Mouse (Mus musculus): ENCODE measurements around the gene Mrpl3. TPM values are rescaled to one million over a fixed set of nuclear protein-coding genes. Genes with fewer than 3 reads are reported as not detected.
"Not testable (repeated sequence)": the region's sequence is repeated elsewhere in the genome, so short reads cannot be mapped to it uniquely, and the experiment has no call there.

Gene Mrpl3
- polyA plus RNA-seq, 1 experiment from 2014 or later = 109 TPM

DNA sequence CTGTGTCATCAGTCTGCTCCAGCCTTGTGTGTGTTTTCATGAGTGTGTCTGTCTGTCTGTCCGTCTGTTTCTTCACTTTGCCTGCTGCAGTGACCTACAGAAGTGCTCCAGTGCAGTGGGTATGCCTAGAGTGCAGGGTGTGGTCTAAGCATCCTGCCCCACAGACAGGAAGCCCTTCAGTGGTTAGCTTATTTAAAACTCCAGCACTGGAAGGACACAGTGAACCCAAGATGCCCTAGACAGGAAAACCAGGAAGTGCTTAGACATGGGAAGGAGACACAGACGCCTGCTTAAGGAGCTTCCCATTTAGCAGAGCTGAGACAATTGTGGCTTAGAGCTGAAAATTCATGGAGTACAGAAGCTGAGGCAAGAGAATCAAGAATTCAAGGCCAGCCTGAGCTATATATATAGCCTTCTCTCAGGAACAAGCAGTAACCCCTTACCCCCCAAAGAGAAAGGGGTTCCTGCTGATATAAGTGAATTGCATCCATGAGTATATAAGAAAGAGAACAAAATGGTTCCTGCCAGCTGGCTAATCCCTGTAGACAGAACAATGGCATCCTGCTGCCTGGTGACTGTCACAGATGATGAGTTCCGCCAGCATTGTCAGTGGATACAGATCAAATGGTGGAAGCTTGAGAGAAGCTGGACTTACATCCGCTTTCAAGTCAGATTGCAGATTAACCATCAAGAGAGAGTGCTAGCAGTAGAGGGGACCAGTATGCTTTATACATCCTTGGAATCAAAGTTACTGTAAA is 20.1 kb downstream of the Mrpl3 start:
- H3K4me1 ChIP-seq = no peaks in the 10 kb centered on the region
- H3K36me3 ChIP-seq = peaks cover 91% of the 10 kb centered on the region
- H3K4me3 ChIP-seq = no peak overlapping the region
- no peaks in the 10 kb centered on the region for H3K9me3 ChIP-seq (replicated peaks)
- 88% methylated on average over 4 of the region's 4 CpGs for WGBS
- no peaks in the 10 kb centered on the region for H3K27me3 ChIP-seq (ENCODE audit: low read depth, poor library complexity, severe bottlenecking)
- H3K27ac ChIP-seq = no peak overlapping the region
- no peak for DNase-seq (ENCODE audit: low spot score)

DNA sequence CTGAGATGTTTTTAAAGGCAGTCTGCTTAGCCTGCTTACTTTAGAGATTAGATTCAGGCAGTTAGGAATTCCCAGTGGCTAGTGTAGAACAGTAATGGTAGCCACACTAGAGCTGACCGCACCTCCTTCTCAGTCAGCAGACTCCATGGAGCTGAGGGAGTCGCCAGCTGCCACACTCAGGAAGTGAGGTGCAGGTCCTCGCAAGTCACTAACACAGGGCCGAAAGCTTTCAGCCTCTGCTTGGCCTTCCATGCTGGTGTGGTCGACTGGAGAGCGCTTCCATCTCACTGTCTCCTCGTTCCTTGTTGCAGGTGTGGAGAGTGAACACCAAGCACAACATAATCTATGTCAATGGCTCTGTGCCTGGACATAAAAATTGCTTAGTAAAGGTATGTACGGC is 21.8 kb downstream of the Mrpl3 start:
- DNase-seq (ENCODE audit: low spot score) = no peak
- H3K9me3 ChIP-seq (replicated peaks) = no peaks in the 10 kb centered on the region
- WGBS = 93% methylated on average over 8 of the region's 8 CpGs
- no peaks in the 10 kb centered on the region for H3K27me3 ChIP-seq (ENCODE audit: low read depth, poor library complexity, severe bottlenecking)
- no peaks in the 10 kb centered on the region for H3K4me1 ChIP-seq
- H3K4me3 ChIP-seq = no peak overlapping the region
- H3K36me3 ChIP-seq = peaks cover 78% of the 10 kb centered on the region
- no peak overlapping the region for H3K27ac ChIP-seq

DNA sequence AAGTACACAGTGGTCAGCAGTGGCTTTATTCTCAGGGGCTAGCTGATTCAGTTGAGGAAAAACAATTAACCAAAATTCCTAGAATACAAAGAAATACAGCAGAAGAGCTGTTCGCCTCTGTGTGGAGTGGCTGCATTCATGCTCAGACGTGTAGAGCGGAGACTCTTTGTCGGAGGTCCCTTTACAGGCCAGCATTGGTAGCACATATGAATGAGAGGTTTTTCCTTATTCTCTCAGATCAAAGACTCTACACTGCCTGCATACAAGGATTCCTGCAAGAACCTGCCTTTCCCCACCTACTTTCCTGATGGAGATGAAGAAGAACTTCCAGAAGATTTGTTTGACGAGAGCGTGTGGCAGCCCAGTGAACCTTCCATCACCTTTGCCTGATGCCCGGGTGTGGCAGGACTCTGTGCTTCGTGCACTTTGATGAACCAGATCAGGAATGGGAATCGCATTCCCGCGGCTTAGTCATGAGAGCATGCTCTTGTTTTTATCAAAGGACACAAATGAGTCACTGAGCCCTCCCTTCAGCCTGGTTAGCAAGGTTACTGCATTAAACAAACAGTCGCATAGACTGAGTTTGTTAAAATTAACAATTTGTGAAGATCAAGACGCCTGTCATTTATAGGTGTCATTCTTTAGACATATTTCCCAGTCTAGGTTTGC is 23.9 kb downstream of the Mrpl3 start:
- Histone ChIP-seq H3K36me3 (peaks cover 60% of the 10 kb centered on the region), H3K4me1 (no peaks in the 10 kb centered on the region), H3K4me3 (no peak overlapping the region), H3K27ac (no peak overlapping the region), H3K9me3 (replicated peaks) (no peaks in the 10 kb centered on the region), H3K27me3 (ENCODE audit: low read depth, poor library complexity, severe bottlenecking) (no peaks in the 10 kb centered on the region)
- no peak for DNase-seq (ENCODE audit: low spot score)
- 96% methylated on average over 13 of the region's 13 CpGs for WGBS

DNA sequence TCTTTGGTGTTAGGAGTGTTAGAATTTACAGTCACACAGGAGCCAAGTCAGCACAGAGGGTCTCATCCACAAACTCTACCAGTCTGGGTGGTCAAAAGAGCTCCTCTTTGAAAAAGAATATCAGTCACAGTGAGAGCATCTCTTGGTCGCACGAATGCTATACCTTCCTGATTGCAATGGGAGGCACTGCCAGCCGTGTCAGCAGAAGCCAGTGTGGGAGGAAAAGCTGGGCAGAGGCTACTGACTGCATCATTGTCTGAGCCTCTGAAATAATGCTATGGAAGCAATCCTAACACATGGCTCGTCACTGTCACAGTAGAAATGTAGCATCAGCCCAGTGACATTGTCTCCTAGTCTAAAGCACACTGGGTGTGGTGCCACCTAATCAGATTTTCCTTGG is 25.4 kb downstream of the Mrpl3 start:
- WGBS = 95% methylated on average over 4 of the region's 4 CpGs
- Histone ChIP-seq H3K27me3 (ENCODE audit: low read depth, poor library complexity, severe bottlenecking) (no peaks in the 10 kb centered on the region), H3K36me3 (peaks cover 45% of the 10 kb centered on the region)

DNA sequence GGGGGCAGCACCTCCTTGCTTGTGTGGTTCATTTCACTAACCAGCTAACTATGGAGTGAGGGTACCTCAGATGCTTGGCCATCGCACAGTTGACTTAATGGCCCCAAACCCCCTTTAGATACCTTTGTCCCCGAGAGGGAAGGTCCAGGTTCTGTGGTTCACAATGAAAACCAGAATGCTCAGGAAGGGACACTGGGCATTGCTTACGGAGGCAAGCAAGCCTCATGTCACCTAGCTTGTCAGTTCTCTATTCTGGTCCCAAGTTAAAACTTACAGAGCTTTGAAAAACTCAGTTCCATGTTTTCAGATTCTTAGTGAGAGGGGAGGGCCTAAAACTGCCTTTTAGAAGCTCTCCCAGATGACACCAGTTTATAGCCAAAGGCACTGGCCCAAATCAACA is 27.2 kb downstream of the Mrpl3 start:
- WGBS = 91% methylated on average over 3 of the region's 3 CpGs
- H3K36me3 ChIP-seq = peaks cover 27% of the 10 kb centered on the region
- H3K4me1 ChIP-seq = no peaks in the 10 kb centered on the region
- H3K27ac ChIP-seq = no peak overlapping the region
- no peak for DNase-seq (ENCODE audit: low spot score)
- no peak overlapping the region for H3K4me3 ChIP-seq
- H3K9me3 ChIP-seq (replicated peaks) = no peaks in the 10 kb centered on the region
- no peaks in the 10 kb centered on the region for H3K27me3 ChIP-seq (ENCODE audit: low read depth, poor library complexity, severe bottlenecking)

More for the DNA sequence above, 25.4 kb downstream of the Mrpl3 start:
- Histone ChIP-seq H3K9me3 (replicated peaks) (no peaks in the 10 kb centered on the region), H3K27ac (no peak overlapping the region), H3K4me3 (no peak overlapping the region), H3K4me1 (no peaks in the 10 kb centered on the region)
- DNase-seq (ENCODE audit: low spot score) = no peak

DNA sequence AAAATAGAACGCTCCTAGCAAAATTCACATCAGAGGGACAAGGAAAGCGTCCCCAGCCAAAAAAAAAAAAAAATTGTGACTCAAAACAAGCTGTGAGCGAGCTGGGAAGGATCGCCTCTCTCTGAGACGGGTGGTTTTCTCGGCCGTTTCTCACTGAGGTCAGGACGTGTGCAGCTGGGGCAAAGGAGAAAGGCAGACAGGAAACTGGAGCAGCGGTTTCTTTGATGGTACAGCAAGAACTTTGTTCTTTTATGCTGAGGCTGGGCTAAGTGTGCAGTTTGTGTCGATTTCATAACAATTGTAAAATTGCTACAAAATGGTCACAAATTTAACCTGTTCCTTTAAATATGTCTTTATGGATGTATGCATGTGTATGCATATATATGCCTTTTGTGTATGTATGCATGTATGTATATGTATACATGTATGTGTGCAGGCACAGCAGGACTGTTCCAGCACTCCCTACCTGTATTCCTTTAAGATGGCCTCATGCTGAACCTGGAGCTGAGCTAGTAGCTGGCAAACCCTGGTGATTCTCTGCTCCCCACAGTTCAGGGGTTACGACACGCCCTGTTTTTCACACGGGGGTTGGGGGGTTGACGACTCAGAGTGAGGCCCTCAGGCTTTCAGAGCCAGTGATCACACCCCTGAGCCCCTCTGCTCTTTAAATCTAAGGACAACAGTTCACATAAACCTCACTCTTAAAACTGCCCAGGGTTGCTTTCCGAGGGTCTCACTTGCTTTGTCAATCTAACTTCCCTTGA is 48.0 kb downstream of the Mrpl3 start:
- no peak for DNase-seq (ENCODE audit: low spot score)
- no peaks in the 10 kb centered on the region for H3K27me3 ChIP-seq (ENCODE audit: low read depth, poor library complexity, severe bottlenecking)
- WGBS = 55% methylated on average over 15 of the region's 15 CpGs

DNA sequence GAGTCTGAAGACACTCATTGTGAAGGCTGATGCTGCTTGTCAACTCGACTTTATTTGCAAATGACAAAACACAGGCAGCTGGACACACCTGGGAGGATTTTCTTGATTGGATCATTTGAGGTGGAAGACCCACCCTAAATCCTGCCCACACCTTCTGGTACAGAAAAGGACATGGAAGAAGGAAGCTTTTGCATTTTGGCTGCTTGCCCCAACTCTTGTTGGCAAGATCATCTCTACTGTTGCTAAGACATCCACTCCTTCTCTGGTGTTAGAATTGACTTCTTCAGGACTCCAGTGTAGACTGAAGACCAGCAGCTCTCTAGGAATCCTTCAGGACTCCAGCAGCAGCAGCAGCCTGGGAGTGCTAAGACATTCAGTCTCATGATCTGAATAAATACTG is 48.9 kb downstream of the Mrpl3 start:
- 61% methylated on average over 1 of the region's 1 CpGs for WGBS
- Histone ChIP-seq H3K4me1 (no peaks in the 10 kb centered on the region), H3K9me3 (replicated peaks) (no peaks in the 10 kb centered on the region), H3K36me3 (no peaks in the 10 kb centered on the region), H3K27ac (no peak overlapping the region), H3K4me3 (no peak overlapping the region), H3K27me3 (ENCODE audit: low read depth, poor library complexity, severe bottlenecking) (no peaks in the 10 kb centered on the region)
- DNase-seq (ENCODE audit: low spot score) = no peak

More for the DNA sequence above, 48.0 kb downstream of the Mrpl3 start:
- Histone ChIP-seq H3K9me3 (replicated peaks) (no peaks in the 10 kb centered on the region), H3K4me3 (no peak overlapping the region), H3K4me1 (no peaks in the 10 kb centered on the region), H3K27ac (no peak overlapping the region), H3K36me3 (no peaks in the 10 kb centered on the region)

DNA sequence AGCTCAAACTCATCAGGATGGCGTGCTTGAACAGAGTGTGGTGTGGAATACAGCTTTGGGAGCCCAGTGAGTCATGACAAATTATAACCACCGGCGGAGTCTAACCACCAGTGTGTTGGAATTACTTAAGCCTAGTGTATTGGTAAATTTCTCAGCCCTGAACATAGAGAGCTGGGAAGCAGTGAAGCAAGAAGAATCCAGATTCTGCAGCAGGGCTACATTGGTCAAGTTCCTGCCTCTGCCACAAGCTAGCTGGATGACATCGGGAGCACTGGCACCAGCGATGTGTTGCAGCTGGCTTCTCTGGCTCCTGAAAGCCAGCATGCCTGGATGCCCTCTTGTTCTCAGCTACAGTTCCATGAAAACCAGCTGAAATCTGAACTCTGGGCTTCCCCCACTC is 50.9 kb downstream of the Mrpl3 start:
- Histone ChIP-seq H3K36me3 (no peaks in the 10 kb centered on the region), H3K9me3 (replicated peaks) (no peaks in the 10 kb centered on the region), H3K4me3 (no peak overlapping the region), H3K27ac (no peak overlapping the region), H3K4me1 (no peaks in the 10 kb centered on the region), H3K27me3 (ENCODE audit: low read depth, poor library complexity, severe bottlenecking) (no peaks in the 10 kb centered on the region)
- 89% methylated on average over 5 of the region's 5 CpGs for WGBS
- no peak for DNase-seq (ENCODE audit: low spot score)

DNA sequence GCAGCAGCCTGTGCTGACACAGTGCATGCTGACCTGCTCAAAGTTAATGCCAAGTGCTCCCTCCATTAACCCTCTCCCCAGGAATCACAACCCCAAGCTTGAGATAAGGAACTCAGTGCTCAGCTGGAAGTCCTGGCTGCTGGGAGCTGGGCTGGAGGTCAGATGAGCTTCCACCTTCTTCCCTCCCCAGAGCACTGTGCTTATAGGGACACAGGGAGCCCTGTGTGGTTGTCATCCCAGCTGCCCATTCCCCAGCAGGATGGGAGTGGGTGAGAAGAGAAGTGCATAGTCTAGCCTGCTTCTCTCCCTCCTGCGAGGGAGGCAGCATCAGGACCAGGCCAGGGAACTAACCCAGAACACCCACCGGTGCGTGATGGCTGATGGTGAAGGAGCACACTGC is 72.2 kb downstream of the Mrpl3 start:
- 79% methylated on average over 3 of the region's 3 CpGs for WGBS
- DNase-seq (ENCODE audit: low spot score); H3K36me3 ChIP-seq; H3K27me3 ChIP-seq (ENCODE audit: low read depth, poor library complexity, severe bottlenecking); H3K4me3 ChIP-seq; H3K27ac ChIP-seq; H3K4me1 ChIP-seq; H3K9me3 ChIP-seq (replicated peaks): not testable (repeated sequence)

Other genes starting within 250 kb of the Mrpl3 start
- gene Nudt16, start 78.6 kb downstream of the Mrpl3 start, polyA plus RNA-seq (2016; fragmentation: Nextera tagmentation; extraction: Ambion mirVana) = 6.2 and 7.3 TPM in 2 replicates
- not detected in 2 replicates for gene 1700080E11Rik, start 91.9 kb downstream of the Mrpl3 start, polyA plus RNA-seq (2016; fragmentation: Nextera tagmentation; extraction: Ambion mirVana)